Mouse (Mus musculus) heart, embryonic 15.5 days (tissue): ENCODE data around the gene Gpr180. TPM values are rescaled to one million over a fixed set of nuclear protein-coding genes. Genes with fewer than 3 reads are reported as not detected.

Experiments used
- ATAC-seq: fragments of 200-750 bp; cut with Nextera tagmentation; replicated peaks from 2 replicates; pipeline ENCODE4 v1.8.0; 2017; ENCODE audit warnings: low read depth, moderate TSS enrichment; ENCODE audit not compliant: insufficient number of reproducible peaks, insufficient read depth, low FRiP score
- H3K27ac ChIP-seq: fragments of 300-500 bp; sonication (generic); 2 replicates; pipeline ENCODE4 v1.5.1; 2015; ENCODE audit warnings: mild to moderate bottlenecking, inconsistent platforms
- H3K27me3 ChIP-seq: fragments of 300-500 bp; sonication (generic); 2 replicates; pipeline ENCODE4 v1.6.1; 2015; ENCODE audit warnings: inconsistent platforms
- H3K36me3 ChIP-seq: fragments of 300-500 bp; sonication (generic); 2 replicates; pipeline ENCODE4 v1.6.1; 2015; ENCODE audit warnings: mild to moderate bottlenecking, inconsistent platforms
- H3K4me1 ChIP-seq: fragments of 300-500 bp; sonication (generic); replicated peaks from 2 replicates; pipeline ENCODE4 v1.6.1; 2015; ENCODE audit warnings: inconsistent platforms
- H3K4me2 ChIP-seq: fragments of 300-500 bp; sonication (generic); 2 replicates; pipeline ENCODE4 v1.6.1; 2015; ENCODE audit warnings: inconsistent platforms, mild to moderate bottlenecking, moderate library complexity
- H3K4me3 ChIP-seq: fragments of 300-500 bp; sonication (generic); 2 replicates; pipeline ENCODE4 v1.5.1; 2015; ENCODE audit warnings: mild to moderate bottlenecking, inconsistent platforms
- H3K9ac ChIP-seq: fragments of 300-500 bp; sonication (generic); 2 replicates; pipeline ENCODE4 v1.6.1; 2015; ENCODE audit warnings: mild to moderate bottlenecking, inconsistent platforms
- H3K9me3 ChIP-seq: fragments of 300-500 bp; sonication (generic); replicated peaks from 2 replicates; pipeline ENCODE4 v1.6.1; 2016; ENCODE audit warnings: inconsistent platforms
- WGBS: fragments of 180-500 bp; shearing (Covaris S2); methylation state at CpG from one replicate; pipeline ENCODE4 v1.1.7; 2015; ENCODE audit warnings: mixed read lengths; 5-methylcytosine and 5-hydroxymethylcytosine counted together
- polyA plus RNA-seq: library from polyadenylated mRNA; unstranded; fragments of >200 nt; fragmentation: Nextera tagmentation; extraction: Ambion mirVana; gene quantifications from 2 replicates; pipeline ENCODE4 v1.2.1, GENCODE M21; 2015

The Gpr180 gene
- polyA plus RNA-seq, 1 experiment from 2014 or later = 35.8 TPM

DNA sequence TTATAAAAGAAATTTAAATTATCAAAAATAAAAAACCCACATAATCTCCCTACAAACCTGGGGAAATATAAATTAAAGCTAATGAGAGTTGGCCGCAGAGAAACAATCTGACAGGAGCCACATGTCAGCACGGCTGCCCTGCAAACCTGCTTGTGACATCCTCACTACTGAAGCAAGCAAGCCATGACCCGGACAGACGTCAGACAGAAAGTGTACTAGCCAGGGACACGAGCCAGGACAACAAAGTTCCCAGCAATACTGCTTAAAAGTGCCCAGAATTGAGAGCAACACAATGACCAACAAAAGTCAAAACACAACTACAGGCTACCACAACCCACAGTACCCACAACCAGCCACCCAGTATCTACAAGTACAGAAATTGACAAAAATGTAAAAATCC is 10.7 kb upstream of the Gpr180 start:
- no peak overlapping the region for H3K9ac ChIP-seq
- 84% methylated on average over 5 of the region's 5 CpGs for WGBS
- ATAC-seq = no peak

GRCm38 (mm10) chr14:118131472-118131871 is 5.5 kb upstream of the Gpr180 start:
- peaks cover 22% of the 10 kb centered on the region for H3K36me3 ChIP-seq
- ATAC-seq = no peak
- peaks cover 13% of the 10 kb centered on the region for H3K4me1 ChIP-seq
- H3K27me3 ChIP-seq = 0 out of 2 replicates have a peak, but pooled peaks cover 4% of the 10 kb centered on the region
- WGBS = 72% methylated on average over 7 of the region's 7 CpGs
- no peak overlapping the region for H3K27ac ChIP-seq
- peak overlapping the region; percentile 70 for H3K9ac ChIP-seq
- peak overlapping the region; percentile 82 for H3K4me2 ChIP-seq
- H3K4me3 ChIP-seq = peak overlapping the region; percentile 71
- no peaks in the 10 kb centered on the region for H3K9me3 ChIP-seq

More for the DNA sequence above, 10.7 kb upstream of the Gpr180 start:
- no peaks in the 10 kb centered on the region for H3K27me3 ChIP-seq
- no peak overlapping the region for H3K27ac ChIP-seq
- H3K4me1 ChIP-seq = peaks cover under 1% of the 10 kb centered on the region
- H3K4me3 ChIP-seq = no peak overlapping the region
- no peak overlapping the region for H3K4me2 ChIP-seq
- H3K36me3 ChIP-seq = peaks cover 49% of the 10 kb centered on the region
- no peaks in the 10 kb centered on the region for H3K9me3 ChIP-seq

GRCm38 (mm10) chr14:118131931-118132641 is 4.9 kb upstream of the Gpr180 start:
- WGBS = 9% methylated on average over 21 of the region's 21 CpGs
- Histone ChIP-seq H3K9me3 (no peaks in the 10 kb centered on the region), H3K9ac (peak overlapping the region; percentile 70), H3K4me3 (peak overlapping the region; percentile 71), H3K4me1 (peaks cover 16% of the 10 kb centered on the region), H3K27me3 (0 out of 2 replicates have a peak, but pooled peaks cover 4% of the 10 kb centered on the region), H3K36me3 (peaks cover 16% of the 10 kb centered on the region), H3K4me2 (peak overlapping the region; percentile 82), H3K27ac (peak overlapping the region; percentile 32)
- ATAC-seq = peak; percentile 3; the same call in 1 of the 2 replicates

GRCm38 (mm10) chr14:118132642-118132977 is 4.3 kb upstream of the Gpr180 start, which contains the start of gene Tgds:
Tgds (minus strand) TSS chr14:118132755.
- ATAC-seq = peak; percentile 72
- Histone ChIP-seq H3K36me3 (peaks cover 11% of the 10 kb centered on the region), H3K27ac (peak within 1 kb of the TSS; percentile 32), H3K4me1 (peaks cover 16% of the 10 kb centered on the region), H3K9ac (peak within 1 kb of the TSS; percentile 70), H3K4me2 (peak within 1 kb of the TSS; percentile 82), H3K9me3 (no peaks in the 10 kb centered on the region), H3K27me3 (0 out of 2 replicates have a peak, but pooled peaks cover 4% of the 10 kb centered on the region), H3K4me3 (peak within 1 kb of the TSS; percentile 71)
- under 1% methylated on average over 28 of the region's 28 CpGs for whole genome bisulfite sequencing

- H3K9me3 ChIP-seq = no peaks in the 10 kb centered on the region
- H3K9ac ChIP-seq = peak overlapping the region; percentile 86
- peak overlapping the region; percentile 63 for H3K27ac ChIP-seq
- H3K4me3 ChIP-seq = peak overlapping the region; percentile 75
- ATAC-seq = peak; percentile 5; the same call in 1 of the 2 replicates
- H3K27me3 ChIP-seq = 0 out of 2 replicates have a peak, but pooled peaks cover 4% of the 10 kb centered on the region
- peaks cover 27% of the 10 kb centered on the region for H3K36me3 ChIP-seq
- H3K4me1 ChIP-seq = peaks cover 15% of the 10 kb centered on the region
- H3K4me2 ChIP-seq = peak overlapping the region; percentile 76
- 1% methylated on average over 13 of the region's 13 CpGs for WGBS
These were observed 529 bp downstream of the Gpr180 start for GRCm38 (mm10) chr14:118137487-118137886.

DNA sequence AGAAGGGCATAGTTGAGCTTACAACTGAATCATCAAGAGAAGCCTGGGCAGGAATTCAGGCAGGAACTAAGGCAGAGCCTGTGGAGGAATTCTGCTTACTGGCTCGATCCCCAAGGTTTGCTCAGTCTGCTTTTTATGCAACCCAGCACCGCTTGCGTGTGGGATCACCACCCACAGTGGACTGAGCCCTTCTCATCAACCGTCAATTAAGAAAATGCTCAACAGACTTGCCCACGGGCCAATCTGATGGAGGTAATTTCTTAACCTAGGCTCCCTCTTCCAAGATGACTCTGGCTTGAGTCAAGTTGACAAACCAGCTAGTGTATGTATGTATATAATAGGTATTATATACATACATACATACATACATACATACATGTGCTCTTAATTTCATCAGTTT is 5.3 kb downstream of the Gpr180 start:
- Histone ChIP-seq H3K9me3 (no peaks in the 10 kb centered on the region), H3K27ac (no peak overlapping the region), H3K4me1 (peaks cover 7% of the 10 kb centered on the region), H3K27me3 (no peaks in the 10 kb centered on the region), H3K9ac (no peak overlapping the region), H3K4me2 (no peak overlapping the region), H3K4me3 (no peak overlapping the region), H3K36me3 (peaks cover 27% of the 10 kb centered on the region)
- ATAC-seq = no peak
- WGBS = 93% methylated on average over 5 of the region's 5 CpGs

- Histone ChIP-seq H3K9ac (no peak overlapping the region), H3K27ac (no peak overlapping the region), H3K27me3 (no peaks in the 10 kb centered on the region), H3K4me2 (no peak overlapping the region), H3K4me3 (no peak overlapping the region), H3K4me1 (0 out of 2 replicates have a peak, but pooled peaks cover 9% of the 10 kb centered on the region), H3K9me3 (no peaks in the 10 kb centered on the region), H3K36me3 (peaks cover 4% of the 10 kb centered on the region; the same call in 1 of the 2 replicates)
- WGBS = 95% methylated on average over 13 of the region's 13 CpGs
- ATAC-seq = no peak
These were observed 11.1 kb downstream of the Gpr180 start for GRCm38 (mm10) chr14:118148046-118148445.

DNA sequence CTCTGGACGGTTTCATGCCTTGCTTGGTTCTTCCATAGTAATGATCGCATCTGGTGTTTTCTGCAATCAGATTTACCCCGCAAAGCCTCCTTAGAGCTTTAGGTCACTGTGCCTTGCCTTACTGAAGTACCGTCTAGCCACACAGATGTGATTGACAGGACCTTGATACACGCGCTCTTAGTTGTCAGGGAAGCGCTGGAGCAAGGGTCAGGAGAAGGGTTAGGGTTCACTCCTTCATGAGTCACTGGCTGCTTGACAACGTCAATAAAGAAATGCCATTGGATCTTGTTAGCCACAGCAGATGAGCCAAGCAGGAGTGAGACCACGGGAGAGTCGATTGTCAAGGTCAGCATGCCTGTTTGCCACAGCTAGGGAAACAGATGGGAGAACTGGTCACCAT is 11.6 kb downstream of the Gpr180 start:
- Histone ChIP-seq H3K9ac (no peak overlapping the region), H3K9me3 (no peaks in the 10 kb centered on the region), H3K27me3 (no peaks in the 10 kb centered on the region), H3K4me3 (no peak overlapping the region), H3K27ac (no peak overlapping the region), H3K36me3 (peaks cover 4% of the 10 kb centered on the region), H3K4me1 (0 out of 2 replicates have a peak, but pooled peaks cover 9% of the 10 kb centered on the region), H3K4me2 (no peak overlapping the region)
- 79% methylated on average over 10 of the region's 10 CpGs for WGBS
- no peak for ATAC-seq

DNA sequence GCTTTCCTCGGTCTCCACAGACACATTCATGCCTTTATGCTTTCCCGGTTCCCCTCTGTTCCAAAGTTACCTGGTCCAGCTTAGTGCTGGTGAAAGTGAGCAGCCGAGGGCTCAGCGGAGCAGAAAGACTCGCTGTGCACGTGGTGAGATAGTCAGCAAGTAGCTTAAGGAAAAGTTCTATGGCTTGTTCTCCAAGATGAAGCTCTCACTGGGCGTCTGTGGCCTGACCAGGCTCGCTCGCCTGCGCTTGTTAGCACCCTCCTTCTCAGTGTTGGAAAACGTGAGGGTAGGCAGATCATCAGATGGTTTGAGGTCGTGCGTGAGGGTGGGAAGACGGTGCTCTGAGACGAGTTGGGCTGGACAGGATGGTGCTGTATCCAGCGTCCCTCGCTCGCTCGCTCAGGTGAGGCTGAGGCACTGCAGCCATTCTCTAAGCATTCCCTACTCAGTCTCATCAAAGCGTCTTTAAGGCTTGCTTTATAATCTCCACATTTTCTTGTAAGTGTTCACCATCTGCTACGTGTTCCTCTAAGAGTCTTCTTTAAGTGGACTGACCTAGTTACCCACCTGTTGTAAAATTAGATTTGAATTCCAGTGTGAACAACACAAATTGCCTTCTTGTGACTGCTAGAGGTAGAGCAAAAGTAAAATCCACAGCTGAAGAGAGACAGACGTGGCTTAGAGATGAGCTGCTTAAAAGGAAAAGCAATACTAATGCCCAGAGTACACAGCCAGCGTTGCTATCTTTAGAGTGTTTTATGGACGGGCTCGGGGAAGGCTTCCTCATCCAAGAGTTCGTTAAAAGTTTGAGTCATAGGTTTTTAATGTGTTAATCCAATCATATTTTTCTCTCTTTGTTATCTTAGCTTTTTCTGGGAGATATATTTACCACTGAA is 13.9 kb downstream of the Gpr180 start:
- 0 out of 2 replicates have a peak, but pooled peaks cover 9% of the 10 kb centered on the region for H3K4me1 ChIP-seq
- no peak overlapping the region for H3K4me2 ChIP-seq
- no peaks in the 10 kb centered on the region for H3K9me3 ChIP-seq
- H3K36me3 ChIP-seq = peaks cover 4% of the 10 kb centered on the region
- WGBS = 77% methylated on average over 26 of the region's 26 CpGs
- no peaks in the 10 kb centered on the region for H3K27me3 ChIP-seq
- H3K4me3 ChIP-seq = no peak overlapping the region
- ATAC-seq = no peak
- H3K9ac ChIP-seq = no peak overlapping the region
- H3K27ac ChIP-seq = no peak overlapping the region

DNA sequence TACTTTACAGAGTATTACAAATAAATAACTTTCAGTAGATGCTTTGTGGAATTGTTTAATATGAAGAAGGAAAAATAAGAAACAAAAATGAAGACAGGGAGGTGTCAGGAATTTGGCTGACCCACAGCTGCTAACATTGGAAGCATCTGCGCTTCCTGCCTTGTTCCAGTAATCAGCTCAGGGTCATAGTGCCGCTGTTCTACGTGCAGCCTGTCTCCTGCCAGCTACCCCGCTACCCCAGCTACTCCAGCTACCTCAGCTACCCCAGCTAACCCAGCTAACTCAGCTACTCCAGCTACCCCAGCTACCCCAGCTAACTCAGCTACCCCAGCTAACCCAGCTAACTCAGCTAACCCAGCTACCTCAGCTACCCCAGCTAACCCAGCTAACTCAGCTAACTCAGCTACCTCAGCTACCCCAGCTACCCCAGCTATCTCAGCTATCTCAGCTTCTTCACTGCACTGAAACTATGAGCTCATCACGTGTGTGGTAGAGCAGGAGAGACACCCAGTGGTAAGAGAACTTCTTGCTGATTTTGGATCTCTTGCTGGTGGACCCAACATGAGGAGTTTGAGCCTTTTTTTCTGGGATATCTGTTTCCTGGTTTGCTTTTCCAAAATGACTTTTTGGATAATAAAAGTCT is 14.8 kb downstream of the Gpr180 start:
- no peak overlapping the region for H3K4me3 ChIP-seq
- no peaks in the 10 kb centered on the region for H3K27me3 ChIP-seq
- no peak overlapping the region for H3K4me2 ChIP-seq
- ATAC-seq = no peak; the same call in 1 of the 2 replicates
- H3K9ac ChIP-seq = no peak overlapping the region
- whole genome bisulfite sequencing = 51% methylated on average over 5 of the region's 5 CpGs
- H3K27ac ChIP-seq = no peak overlapping the region
- H3K36me3 ChIP-seq = peaks cover 4% of the 10 kb centered on the region
- no peaks in the 10 kb centered on the region for H3K9me3 ChIP-seq
- 0 out of 2 replicates have a peak, but pooled peaks cover 9% of the 10 kb centered on the region for H3K4me1 ChIP-seq

- H3K4me1 ChIP-seq = 0 out of 2 replicates have a peak, but pooled peaks cover 9% of the 10 kb centered on the region
- ATAC-seq = no peak
- no peak overlapping the region for H3K4me2 ChIP-seq
- peaks cover 4% of the 10 kb centered on the region for H3K36me3 ChIP-seq
- no peaks in the 10 kb centered on the region for H3K27me3 ChIP-seq
- WGBS = 91% methylated on average over 8 of the region's 8 CpGs
- no peak overlapping the region for H3K27ac ChIP-seq
- H3K4me3 ChIP-seq = no peak overlapping the region
- H3K9me3 ChIP-seq = no peaks in the 10 kb centered on the region
- H3K9ac ChIP-seq = no peak overlapping the region
These were observed 15.3 kb downstream of the Gpr180 start for GRCm38 (mm10) chr14:118152294-118152651.
